Mouse (Mus musculus) heart, adult 8-10 months (tissue): ENCODE results near the gene Scaf1. TPM values are rescaled to one million over a fixed set of nuclear protein-coding genes. Genes with fewer than 3 reads are reported as not detected.

Source experiments
- DNase-seq: peaks from one replicate; pipeline ENCODE4 v3.0.0; 2022; ENCODE audit warnings: low spot score
- microRNA-seq: library from miRNA; unstranded; fragments of <30 nt; microRNA quantifications from one replicate; pipeline ENCODE4 v1.2.0, GENCODE M21; 2022
- total RNA-seq, 4 experiments: library from RNA; stranded (reverse); gene quantifications; 2 replicates each; pipeline ENCODE4 v1.2.4; 2022

Gene Scaf1
- total RNA-seq, 4 experiments from 2014 or later = 46.8 to 56.2 (median 49.7) TPM

DNA sequence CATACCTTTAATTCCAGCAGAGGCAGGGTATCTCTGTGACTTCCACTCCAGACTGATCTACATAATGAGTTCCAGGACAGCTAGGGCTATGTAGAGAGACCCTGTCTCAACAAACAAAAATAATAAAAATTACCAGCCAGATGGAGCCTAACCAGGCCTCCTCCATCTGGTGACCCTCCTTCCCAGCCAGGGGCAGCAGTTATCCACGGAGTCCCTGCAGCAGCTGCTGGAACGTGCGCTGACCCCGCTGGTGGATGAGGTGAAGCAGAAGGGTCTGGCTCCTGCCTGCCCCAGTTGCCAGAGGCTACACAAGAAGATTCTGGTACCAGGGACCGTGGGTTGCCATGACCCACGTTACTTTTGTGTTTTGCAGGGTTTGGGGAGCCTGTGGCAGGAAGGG lies 59.9 kb downstream of the Scaf1 start:
- no peak for DNase-seq

DNA sequence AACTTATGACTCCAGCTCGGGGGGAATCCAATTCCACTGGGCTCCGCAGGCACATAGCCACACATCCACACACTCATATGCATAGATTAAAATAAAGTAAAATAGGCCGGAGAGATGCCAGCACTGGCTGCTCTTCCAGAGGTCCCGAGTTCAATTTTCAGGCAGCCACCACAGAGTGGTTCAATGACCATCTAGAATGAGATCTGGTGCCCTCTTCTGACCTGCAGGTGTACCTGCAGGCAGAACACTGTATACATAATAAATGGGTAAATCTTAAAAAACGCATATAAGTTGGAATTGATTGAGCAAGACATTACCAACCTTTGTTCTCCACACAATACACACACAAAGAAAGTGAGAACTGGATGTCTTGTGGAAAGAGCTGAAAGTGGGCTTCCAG lies 60.5 kb downstream of the Scaf1 start:
- no peak for DNase-seq

DNA sequence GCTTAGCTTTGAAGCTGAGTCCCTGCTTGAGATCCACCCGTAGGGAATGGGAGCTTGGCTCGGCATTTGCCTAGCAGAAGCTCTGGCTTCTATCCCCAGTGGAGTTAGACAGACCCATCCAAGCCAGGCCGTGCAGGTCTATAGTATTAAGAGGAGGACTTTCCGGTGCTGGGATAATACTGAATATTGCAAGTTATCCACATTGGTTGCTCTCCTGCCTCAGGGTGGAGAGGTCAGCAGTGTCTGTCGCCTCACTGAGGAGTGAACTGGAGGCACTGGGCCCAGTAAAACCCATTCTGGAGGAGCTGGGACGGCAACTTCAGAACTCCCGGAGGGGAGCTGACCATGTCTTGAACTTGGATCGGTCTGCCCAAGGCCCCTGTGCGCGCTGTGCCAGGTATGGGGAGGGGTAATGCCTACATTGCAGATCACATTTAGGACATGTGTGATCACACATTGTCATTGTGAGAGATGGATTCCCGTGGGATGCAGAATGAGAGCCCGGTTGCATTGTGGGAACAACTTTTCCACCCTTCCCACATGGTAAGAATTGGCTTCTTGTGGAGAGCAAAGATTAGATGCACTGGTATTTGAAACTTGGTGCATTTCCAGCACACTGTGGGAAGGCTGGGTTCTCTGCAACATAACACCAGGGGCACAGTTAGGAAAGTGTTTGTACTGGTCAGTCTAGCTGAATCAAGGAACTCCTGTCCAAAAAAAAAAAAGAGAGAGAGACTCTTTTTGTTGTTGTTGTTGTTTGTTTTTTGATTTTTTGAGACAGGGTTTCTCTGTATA lies 61.9 kb downstream of the Scaf1 start:
- no peak for DNase-seq

DNA sequence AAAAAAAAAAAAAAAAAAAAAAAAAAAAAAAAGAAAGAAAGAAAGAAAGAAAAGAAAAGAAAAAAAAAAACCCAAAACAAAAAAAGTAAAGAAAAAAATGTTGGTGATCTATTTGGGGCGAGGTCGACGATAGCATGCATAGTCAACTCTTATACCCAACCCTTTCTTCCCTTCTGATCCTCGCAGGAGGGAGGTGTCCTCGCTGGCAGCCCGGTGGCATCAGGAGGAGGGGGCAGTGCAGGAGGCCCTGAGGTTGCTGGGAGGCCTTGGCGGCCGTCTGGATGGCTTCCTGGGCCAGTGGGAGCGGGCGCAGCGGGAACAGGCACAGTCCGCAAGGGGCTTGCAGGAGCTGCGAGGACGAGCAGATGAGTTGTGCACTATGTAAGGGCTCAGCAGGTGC lies 62.6 kb downstream of the Scaf1 start:
- no peak for DNase-seq

Small RNA genes within 50 kb of the gene (microRNA-seq; reads per million reads assigned to microRNA genes)
- gene Mir7054 = not detected

Other genes with a start within 250 kb of the Scaf1 start
- 10 to 100 TPM; 18.7 to 32.3 (median 24.4) TPM for gene Nup62, start 200.3 kb downstream of the Scaf1 start, total RNA-seq
- gene Il4i1, start 200.0 kb downstream of the Scaf1 start, total RNA-seq = 1 to 10 TPM in 2 of 4 experiments, under 1 TPM in 2; 0.35 to 1.2 (median 0.88) TPM
- gene Atf5, start 199.7 kb downstream of the Scaf1 start, total RNA-seq = 10 to 100 TPM; 55.1 to 71.1 (median 64.7) TPM
- gene Akt1s1, start 167.4 kb downstream of the Scaf1 start, total RNA-seq = 10 to 100 TPM; 64.3 to 76.2 (median 70.5) TPM
- gene Tbc1d17, start 167.3 kb downstream of the Scaf1 start, total RNA-seq = 10 to 100 TPM; 40.7 to 59.5 (median 51.5) TPM
- gene Pnkp, start 159.2 kb downstream of the Scaf1 start, total RNA-seq = 10 to 100 TPM; 17.8 to 20.6 (median 19.6) TPM
- 100 to 1,000 TPM; 178 to 199 (median 189) TPM for gene Ptov1, start 146.6 kb downstream of the Scaf1 start, total RNA-seq
- gene Med25, start 123.7 kb downstream of the Scaf1 start, total RNA-seq = 10 to 100 TPM; 79.8 to 88.1 (median 85.0) TPM
- 10 to 100 TPM; 14.9 to 18.5 (median 17.4) TPM for gene Fuz, start 120.3 kb downstream of the Scaf1 start, total RNA-seq
- 10 to 100 TPM; 61.0 to 74.9 (median 67.2) TPM for gene Ap2a1, start 86.9 kb downstream of the Scaf1 start, total RNA-seq
- not detected for gene Tsks, start 73.2 kb downstream of the Scaf1 start, total RNA-seq
- gene Cpt1c, start 41.5 kb downstream of the Scaf1 start, total RNA-seq = 1 to 10 TPM; 1.4 to 2.7 (median 1.8) TPM
- gene Prmt1, start 29.8 kb downstream of the Scaf1 start, total RNA-seq = 100 to 1,000 TPM in 2 of 4 experiments, 10 to 100 TPM in 2; 88.3 to 107 (median 102) TPM
- gene Irf3, start 18.7 kb downstream of the Scaf1 start, total RNA-seq = 10 to 100 TPM; 23.2 to 31.9 (median 27.0) TPM
- 10 to 100 TPM in 3 of 4 experiments, 1 to 10 TPM in 1; 8.6 to 13.5 (median 11.0) TPM for gene Bcl2l12, start 17.7 kb downstream of the Scaf1 start, total RNA-seq
- gene Rras, start 1.6 kb upstream of the Scaf1 start, total RNA-seq = 10 to 100 TPM; 40.2 to 49.8 (median 44.1) TPM
- gene Prr12, start 36.5 kb upstream of the Scaf1 start, total RNA-seq = 10 to 100 TPM; 22.4 to 26.3 (median 24.9) TPM
- gene Nosip, start 46.1 kb upstream of the Scaf1 start, total RNA-seq = 10 to 100 TPM; 30.6 to 33.8 (median 32.7) TPM
- 1 to 10 TPM; 5.6 to 7.8 (median 6.7) TPM for gene Prrg2, start 46.3 kb upstream of the Scaf1 start, total RNA-seq
- 10 to 100 TPM; 17.8 to 27.4 (median 21.4) TPM for gene Rcn3, start 75.9 kb upstream of the Scaf1 start, total RNA-seq
- 10 to 100 TPM; 65.6 to 77.1 (median 67.5) TPM for gene Fcgrt, start 87.5 kb upstream of the Scaf1 start, total RNA-seq
- gene Rps11, start 108.1 kb upstream of the Scaf1 start, total RNA-seq = 100 to 1,000 TPM; 572 to 626 (median 604) TPM
- gene Rpl13a, start 112.4 kb upstream of the Scaf1 start, total RNA-seq = 100 to 1,000 TPM; 580 to 769 (median 686) TPM
- 1 to 10 TPM in 1 of 4 experiments, not detected in 3; 1.7 TPM for gene Gm45713, start 119.9 kb upstream of the Scaf1 start, total RNA-seq
- 1 to 10 TPM; 6.1 to 7.9 (median 6.5) TPM for gene Flt3l, start 120.1 kb upstream of the Scaf1 start, total RNA-seq
- 10 to 100 TPM; 40.4 to 50.5 (median 48.0) TPM for gene Pih1d1, start 137.9 kb upstream of the Scaf1 start, total RNA-seq
- 10 to 100 TPM; 24.9 to 36.9 (median 29.2) TPM for gene Aldh16a1, start 138.2 kb upstream of the Scaf1 start, total RNA-seq
- gene Slc17a7, start 147.6 kb upstream of the Scaf1 start, total RNA-seq = 10 to 100 TPM; 32.0 to 50.7 (median 41.1) TPM
- gene Gfy, start 163.2 kb upstream of the Scaf1 start, total RNA-seq = not detected
- not detected for gene Pth2, start 164.6 kb upstream of the Scaf1 start, total RNA-seq
- gene Ccdc155, start 188.5 kb upstream of the Scaf1 start, total RNA-seq = not detected
- gene Dkkl1, start 195.8 kb upstream of the Scaf1 start, total RNA-seq = not detected
- 10 to 100 TPM in 1 of 4 experiments, 1 to 10 TPM in 3; 6.2 to 10.4 (median 8.0) TPM for gene Tead2, start 199.4 kb upstream of the Scaf1 start, total RNA-seq
- gene Cd37, start 222.8 kb upstream of the Scaf1 start, total RNA-seq = 1 to 10 TPM; 2.1 to 5.8 (median 3.0) TPM
- not detected for gene Slc6a16, start 224.7 kb upstream of the Scaf1 start, total RNA-seq